Mouse (Mus musculus) forebrain, embryonic 10.5 days (tissue): ENCODE measurements at regions not wholly inside any gene's neighbourhood (a gene's known extent, or its start where the extent isn't known, plus 50 kb on each side); places are given as distances from the start of the nearest gene placed in this dataset.

Experiments used
- DNase-seq: peaks from one replicate; pipeline ENCODE4 v3.0.0-alpha.2; 2017; ENCODE audit warnings: low spot score; ENCODE audit errors: extremely low spot score
- H3K27ac ChIP-seq: fragments of 300-500 bp; sonication (generic); 2 replicates; pipeline ENCODE4 v1.5.1; 2016; ENCODE audit warnings: mild to moderate bottlenecking
- H3K27me3 ChIP-seq: fragments of 300-500 bp; sonication (generic); 2 replicates; pipeline ENCODE4 v1.6.1; 2016; ENCODE audit warnings: mild to moderate bottlenecking; ENCODE audit not compliant: poor library complexity, severe bottlenecking
- H3K36me3 ChIP-seq: fragments of 300-500 bp; sonication (generic); replicated peaks from 2 replicates; pipeline ENCODE4 v1.6.1; 2016; ENCODE audit warnings: mild to moderate bottlenecking, moderate library complexity
- H3K4me1 ChIP-seq: fragments of 300-500 bp; sonication (generic); 2 replicates; pipeline ENCODE4 v1.6.1; 2016
- H3K4me3 ChIP-seq: fragments of 300-500 bp; sonication (generic); 2 replicates; pipeline ENCODE4 v1.5.1; 2016; ENCODE audit warnings: mild to moderate bottlenecking, moderate library complexity
- H3K9me3 ChIP-seq: fragments of 300-500 bp; sonication (generic); 2 replicates; pipeline ENCODE4 v1.6.1; 2016; ENCODE audit warnings: mild to moderate bottlenecking, moderate library complexity
- WGBS: fragments of 180-500 bp; shearing (Covaris S2); methylation state at CpG from one replicate; pipeline ENCODE4 v1.1.7; 2016; 5-methylcytosine and 5-hydroxymethylcytosine counted together

- WGBS, result 77% methylated on average over 15 of the region's 15 CpGs
- H3K27me3 ChIP-seq, result peaks cover 29% of the 10 kb centered on the region
- H3K9me3 ChIP-seq, result no peaks in the 10 kb centered on the region
- DNase-seq, result no peak
- no peak overlapping the region for H3K4me3 ChIP-seq
- H3K4me1 ChIP-seq, result peaks cover 17% of the 10 kb centered on the region
- no peaks in the 10 kb centered on the region for H3K36me3 ChIP-seq
- no peak overlapping the region for H3K27ac ChIP-seq
These were observed 460.2 kb downstream of the Ate1 start for GRCm38 (mm10) chr7:130059684-130060607.

- no peak for DNase-seq
- no peak overlapping the region for H3K27ac ChIP-seq
- H3K4me1 ChIP-seq, result peaks cover 25% of the 10 kb centered on the region
These were observed 455.7 kb downstream of the Ate1 start for GRCm38 (mm10) chr7:130064500-130064899.

DNA sequence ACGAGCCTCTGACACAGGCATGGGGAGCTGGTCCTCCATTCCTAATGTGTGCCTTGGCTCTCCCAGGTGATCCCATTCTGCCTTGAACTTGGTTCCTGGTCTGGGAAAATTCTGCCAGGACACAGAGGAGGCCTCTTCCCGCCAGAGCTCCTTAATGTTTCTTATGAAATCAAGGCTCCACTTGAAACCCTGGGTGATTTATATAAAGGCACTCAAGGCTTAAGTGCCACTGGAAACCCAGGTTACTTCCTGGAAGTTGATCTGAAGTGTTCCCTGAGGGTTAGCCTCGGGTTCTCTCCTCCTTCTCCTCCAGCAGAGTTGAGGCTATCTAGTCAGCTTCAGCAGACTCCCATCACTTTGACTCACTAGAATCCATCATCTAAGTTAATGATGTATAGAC lies 451.9 kb downstream of the Ate1 start:
- 69% methylated on average over 3 of the region's 3 CpGs for WGBS
- peaks cover 23% of the 10 kb centered on the region for H3K4me1 ChIP-seq
- no peaks in the 10 kb centered on the region for H3K9me3 ChIP-seq
- no peaks in the 10 kb centered on the region for H3K36me3 ChIP-seq
- no peak for DNase-seq
- no peak overlapping the region for H3K4me3 ChIP-seq
- H3K27ac ChIP-seq, result no peak overlapping the region
- H3K27me3 ChIP-seq, result peaks cover 31% of the 10 kb centered on the region

More at GRCm38 (mm10) chr7:130064500-130064899, 455.7 kb downstream of the Ate1 start:
- 57% methylated on average over 7 of the region's 7 CpGs for WGBS
- H3K27me3 ChIP-seq, result peaks cover 22% of the 10 kb centered on the region
- no peaks in the 10 kb centered on the region for H3K36me3 ChIP-seq
- H3K4me3 ChIP-seq, result no peak overlapping the region
- H3K9me3 ChIP-seq, result no peaks in the 10 kb centered on the region

GRCm38 (mm10) chr7:130073388-130073787 lies 446.8 kb downstream of the Ate1 start:
- no peak for DNase-seq
- Histone ChIP-seq H3K36me3 (no peaks in the 10 kb centered on the region), H3K9me3 (no peaks in the 10 kb centered on the region), H3K27ac (no peak overlapping the region), H3K4me3 (peak overlapping the region; percentile 33; the same call in 1 of the 2 replicates), H3K27me3 (peaks cover 42% of the 10 kb centered on the region), H3K4me1 (peaks cover 17% of the 10 kb centered on the region)
- 72% methylated on average over 11 of the region's 11 CpGs for WGBS

GRCm38 (mm10) chr7:130073890-130074819 lies 446.0 kb downstream of the Ate1 start:
- peak; percentile 41 for DNase-seq
- Histone ChIP-seq H3K27ac (peak overlapping the region; percentile 68), H3K4me1 (peaks cover 17% of the 10 kb centered on the region), H3K4me3 (peak overlapping the region; percentile 33), H3K27me3 (peaks cover 42% of the 10 kb centered on the region), H3K9me3 (no peaks in the 10 kb centered on the region), H3K36me3 (no peaks in the 10 kb centered on the region)
- 24% methylated on average over 27 of the region's 27 CpGs for WGBS

DNA sequence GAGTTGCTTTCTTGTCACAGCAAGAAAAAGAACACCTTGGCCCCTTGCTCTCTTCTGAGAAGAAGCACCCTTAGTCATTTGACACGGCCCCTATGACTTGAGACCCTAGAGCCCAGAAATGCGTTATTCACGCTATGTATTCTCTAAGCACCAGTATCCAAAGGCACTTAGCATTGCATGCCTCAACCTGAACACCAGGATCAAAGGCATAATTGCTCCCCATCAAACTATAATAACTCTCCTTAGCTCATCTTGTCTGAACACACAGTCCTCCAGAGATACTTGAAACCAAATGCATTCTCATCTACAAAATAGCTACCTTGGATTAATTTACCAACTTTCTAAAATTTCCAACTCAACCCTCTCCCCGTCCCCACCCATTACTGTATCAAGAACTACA lies 437.5 kb downstream of the Ate1 start:
- no peaks in the 10 kb centered on the region for H3K36me3 ChIP-seq
- peaks cover 1% of the 10 kb centered on the region; the same call in 1 of the 2 replicates for H3K27me3 ChIP-seq
- DNase-seq, result no peak
- H3K27ac ChIP-seq, result no peak overlapping the region
- no peak overlapping the region for H3K4me3 ChIP-seq
- no peaks in the 10 kb centered on the region for H3K9me3 ChIP-seq
- 88% methylated on average over 4 of the region's 4 CpGs for WGBS
- H3K4me1 ChIP-seq, result peaks cover 17% of the 10 kb centered on the region

GRCm38 (mm10) chr7:130085706-130086105 lies 434.5 kb downstream of the Ate1 start:
- Histone ChIP-seq H3K27me3 (no peaks in the 10 kb centered on the region; the same call in 1 of the 2 replicates), H3K4me3 (no peak overlapping the region), H3K36me3 (no peaks in the 10 kb centered on the region), H3K27ac (no peak overlapping the region), H3K4me1 (peaks cover 17% of the 10 kb centered on the region), H3K9me3 (no peaks in the 10 kb centered on the region)
- no peak for DNase-seq

DNA sequence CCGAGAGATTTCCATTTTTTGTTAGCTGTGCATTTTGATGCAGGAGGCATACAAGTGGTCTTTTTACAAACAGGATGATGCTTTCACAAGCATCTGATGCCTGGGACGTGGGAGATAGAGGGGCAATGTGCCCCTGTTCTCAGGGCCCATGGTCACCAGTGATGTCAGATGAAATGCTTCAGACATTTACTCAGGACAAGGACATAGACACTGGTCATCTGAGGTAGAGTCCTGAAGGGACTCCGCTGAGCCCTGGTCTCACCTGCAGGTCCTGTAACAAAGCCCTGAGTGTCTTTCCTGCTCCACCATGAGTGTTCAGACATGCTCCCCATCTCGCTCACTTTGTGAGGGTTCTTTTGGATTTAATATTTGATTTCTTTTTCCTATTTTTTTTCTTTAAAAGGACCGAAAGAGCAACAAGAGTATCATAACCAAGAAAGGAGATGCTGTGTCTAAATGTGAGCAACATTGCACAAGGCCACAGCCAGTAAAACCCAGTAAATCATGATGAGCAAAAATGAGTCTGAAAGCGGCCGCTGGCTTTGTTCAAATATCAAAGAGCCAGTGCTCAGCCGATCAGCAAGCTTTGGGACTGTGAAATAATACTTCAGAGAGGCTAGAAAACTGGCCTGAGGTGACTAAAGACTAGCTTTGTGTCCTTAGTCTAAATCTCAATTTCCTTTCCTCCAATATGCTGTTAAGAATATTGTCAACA lies 430.1 kb downstream of the Ate1 start:
- Histone ChIP-seq H3K9me3 (no peaks in the 10 kb centered on the region), H3K27me3 (no peaks in the 10 kb centered on the region), H3K36me3 (no peaks in the 10 kb centered on the region), H3K4me1 (peaks cover 7% of the 10 kb centered on the region), H3K4me3 (no peak overlapping the region), H3K27ac (no peak overlapping the region)
- no peak for DNase-seq
- 91% methylated on average over 8 of the region's 8 CpGs for WGBS

GRCm38 (mm10) chr7:130091942-130092341 lies 428.2 kb downstream of the Ate1 start:
- H3K4me3 ChIP-seq, result no peak overlapping the region
- no peak for DNase-seq

DNA sequence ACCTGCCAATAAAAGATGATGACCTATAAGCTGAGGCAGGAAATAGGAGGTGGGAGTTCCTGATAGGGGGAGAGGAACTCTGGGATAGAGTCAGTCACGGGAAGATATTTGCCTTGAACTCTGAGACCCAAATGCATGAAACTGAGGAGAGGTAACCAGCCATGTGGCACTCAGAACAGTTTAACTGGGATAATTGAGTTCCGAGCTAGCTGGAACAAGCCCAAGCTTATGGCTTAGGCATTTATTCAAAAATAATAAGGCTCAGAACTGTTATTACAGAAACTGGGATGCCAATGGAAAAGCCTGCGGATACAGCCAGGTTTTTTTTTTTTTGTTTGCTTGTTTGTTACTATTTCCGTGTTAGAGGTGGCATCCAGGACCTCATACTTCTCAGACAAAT lies 425.0 kb downstream of the Ate1 start:
- H3K27ac ChIP-seq, result no peak overlapping the region
- no peaks in the 10 kb centered on the region for H3K36me3 ChIP-seq
- no peak for DNase-seq
- peaks cover 4% of the 10 kb centered on the region; the same call in 1 of the 2 replicates for H3K27me3 ChIP-seq
- H3K9me3 ChIP-seq, result no peaks in the 10 kb centered on the region
- peaks cover 7% of the 10 kb centered on the region for H3K4me1 ChIP-seq
- no peak overlapping the region for H3K4me3 ChIP-seq
- WGBS, result 84% methylated on average over 4 of the region's 4 CpGs

More at GRCm38 (mm10) chr7:130091942-130092341, 428.2 kb downstream of the Ate1 start:
- 24% methylated on average over 3 of the region's 3 CpGs for WGBS
- Histone ChIP-seq H3K9me3 (no peaks in the 10 kb centered on the region), H3K27ac (no peak overlapping the region), H3K27me3 (no peaks in the 10 kb centered on the region), H3K4me1 (peaks cover 7% of the 10 kb centered on the region), H3K36me3 (no peaks in the 10 kb centered on the region)

DNA sequence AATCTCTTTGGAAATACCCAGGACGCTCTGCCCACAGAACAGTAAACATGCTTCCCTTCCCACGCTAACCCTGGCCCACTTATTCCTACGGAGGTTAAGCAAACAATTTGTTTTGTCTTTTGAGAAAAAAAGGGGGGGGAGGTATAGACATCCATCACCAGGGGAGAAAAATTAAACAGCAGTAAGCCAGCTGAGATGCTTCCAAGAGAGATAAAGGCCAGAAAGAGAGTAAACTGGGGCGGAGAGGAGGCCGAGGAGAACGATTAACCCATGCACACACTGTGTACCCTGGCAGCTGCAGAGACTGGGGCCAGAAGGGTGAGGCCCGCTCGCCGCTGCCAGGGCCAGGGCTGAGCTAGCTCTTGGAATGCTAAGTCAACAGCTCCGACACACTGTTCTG lies 421.6 kb downstream of the Ate1 start:
- WGBS, result 91% methylated on average over 10 of the region's 10 CpGs
- no peak for DNase-seq

GRCm38 (mm10) chr7:130102671-130103070 lies 417.5 kb downstream of the Ate1 start:
- H3K4me3 ChIP-seq, result no peak overlapping the region
- H3K9me3 ChIP-seq, result no peaks in the 10 kb centered on the region
- no peak overlapping the region for H3K27ac ChIP-seq
- peaks cover 4% of the 10 kb centered on the region; the same call in 1 of the 2 replicates for H3K27me3 ChIP-seq
- 86% methylated on average over 5 of the region's 5 CpGs for WGBS
- no peaks in the 10 kb centered on the region for H3K36me3 ChIP-seq
- peaks cover 17% of the 10 kb centered on the region for H3K4me1 ChIP-seq
- DNase-seq, result no peak

More for the DNA sequence above, 421.6 kb downstream of the Ate1 start:
- H3K36me3 ChIP-seq, result no peaks in the 10 kb centered on the region
- H3K4me3 ChIP-seq, result no peak overlapping the region
- H3K27me3 ChIP-seq, result peaks cover 4% of the 10 kb centered on the region; the same call in 1 of the 2 replicates
- H3K27ac ChIP-seq, result no peak overlapping the region
- H3K9me3 ChIP-seq, result no peaks in the 10 kb centered on the region
- no peaks in the 10 kb centered on the region for H3K4me1 ChIP-seq
